Mouse (Mus musculus) embryonic facial prominence, embryonic 14.5 days (tissue): ENCODE data around the gene Rnaset2a. TPM values are rescaled to one million over a fixed set of nuclear protein-coding genes. Genes with fewer than 3 reads are reported as not detected.
"Not testable (repeated sequence)": the region's sequence is repeated elsewhere in the genome, so short reads cannot be mapped to it uniquely, and the experiment has no call there.

ENCODE experiments used
- ATAC-seq: fragments of 200-750 bp; cut with Nextera tagmentation; 2 replicates; pipeline ENCODE4 v1.8.0; 2017; ENCODE audit warnings: low read depth, moderate number of reproducible peaks, moderate TSS enrichment
- DNase-seq: peaks from one replicate; pipeline ENCODE4 v3.0.0-alpha.2; 2015; ENCODE audit warnings: low spot score
- H3K27ac ChIP-seq: fragments of 300-500 bp; sonication (generic); replicated peaks from 2 replicates; pipeline ENCODE4 v1.5.1; 2014; ENCODE audit warnings: low read depth, mild to moderate bottlenecking, low read length, moderate library complexity
- H3K27me3 ChIP-seq: fragments of 300-500 bp; sonication (generic); replicated peaks from 2 replicates; pipeline ENCODE4 v1.6.1; 2014; ENCODE audit warnings: low read length; ENCODE audit not compliant: control insufficient read depth, insufficient read depth
- H3K36me3 ChIP-seq: fragments of 300-500 bp; sonication (generic); 2 replicates; pipeline ENCODE4 v1.6.1; 2014; ENCODE audit warnings: low read length, mixed read lengths; ENCODE audit not compliant: control insufficient read depth, insufficient read depth
- H3K4me1 ChIP-seq: fragments of 300-500 bp; sonication (generic); 2 replicates; pipeline ENCODE4 v1.6.1; 2014; ENCODE audit warnings: antibody characterized with exemption, low read length; ENCODE audit not compliant: control insufficient read depth, insufficient read depth
- H3K4me2 ChIP-seq: fragments of 300-500 bp; sonication (generic); 2 replicates; pipeline ENCODE4 v1.6.1; 2014; ENCODE audit warnings: low read depth, mild to moderate bottlenecking, low read length, moderate library complexity, mixed read lengths
- H3K4me3 ChIP-seq: fragments of 300-500 bp; sonication (generic); 2 replicates; pipeline ENCODE4 v1.5.1; 2014; ENCODE audit warnings: low read depth, mild to moderate bottlenecking, low read length
- H3K9ac ChIP-seq: fragments of 300-500 bp; sonication (generic); 2 replicates; pipeline ENCODE4 v1.6.1; 2014; ENCODE audit warnings: low read depth, mild to moderate bottlenecking, low read length, moderate library complexity, mixed read lengths
- H3K9me3 ChIP-seq: fragments of 300-500 bp; sonication (generic); 2 replicates; pipeline ENCODE4 v1.6.1; 2016; ENCODE audit warnings: low read length; ENCODE audit not compliant: control insufficient read depth
- WGBS: fragments of 180-500 bp; shearing (Covaris S2); extraction: QIAGEN DNeasy Blood & Tissue Kit; methylation state at CpG from one replicate; pipeline ENCODE4 v1.1.7; 2014; 5-methylcytosine and 5-hydroxymethylcytosine counted together
- polyA plus RNA-seq: library from polyadenylated mRNA; unstranded; fragments of >200 nt; fragmentation: Nextera tagmentation; extraction: Ambion mirVana; gene quantifications from 2 replicates; pipeline ENCODE4 v1.2.1, GENCODE M21; 2014

The Rnaset2a gene
- polyA plus RNA-seq, 1 experiment from 2014 or later = 33.9 TPM

GRCm38 (mm10) chr17:8170331-8170730 is 22.4 kb upstream of the Rnaset2a start:
- ATAC-seq (no peak), DNase-seq (no peak)
- Histone ChIP-seq H3K27ac (no peak overlapping the region), H3K4me2 (no peak overlapping the region), H3K27me3 (no peaks in the 10 kb centered on the region), H3K4me3 (no peak overlapping the region), H3K4me1 (no peaks in the 10 kb centered on the region), H3K9ac (no peak overlapping the region), H3K9me3 (no peaks in the 10 kb centered on the region), H3K36me3 (peaks cover 61% of the 10 kb centered on the region)
- WGBS = 94% methylated on average over 7 of the region's 7 CpGs

- not testable (repeated sequence) for H3K9me3 ChIP-seq, H3K27me3 ChIP-seq, DNase-seq, H3K4me1 ChIP-seq, H3K4me3 ChIP-seq, ATAC-seq, H3K9ac ChIP-seq, H3K4me2 ChIP-seq, H3K27ac ChIP-seq
- 91% methylated on average over 6 of the region's 8 CpGs for WGBS
- H3K36me3 ChIP-seq = peaks cover 34% of the 10 kb centered on the region
Observed at GRCm38 (mm10) chr17:8167436-8167835, 19.5 kb upstream of the Rnaset2a start.

GRCm38 (mm10) chr17:8166454-8166853 is 18.6 kb upstream of the Rnaset2a start:
- not testable (repeated sequence) for H3K4me1 ChIP-seq, DNase-seq, ATAC-seq, H3K9ac ChIP-seq, H3K27ac ChIP-seq, H3K9me3 ChIP-seq, H3K27me3 ChIP-seq
- Histone ChIP-seq H3K4me3 (peak overlapping the region; percentile 48), H3K4me2 (peak overlapping the region; percentile 45), H3K36me3 (peaks cover 25% of the 10 kb centered on the region)
- WGBS = 86% methylated on average over 1 of the region's 3 CpGs

GRCm38 (mm10) chr17:8165977-8166376 is 18.1 kb upstream of the Rnaset2a start:
- H3K4me2 ChIP-seq = peak overlapping the region; percentile 45
- not testable (repeated sequence) for ATAC-seq, DNase-seq, H3K27me3 ChIP-seq, H3K27ac ChIP-seq, H3K4me1 ChIP-seq, H3K9me3 ChIP-seq
- peak overlapping the region; percentile 48 for H3K4me3 ChIP-seq
- peaks cover 20% of the 10 kb centered on the region for H3K36me3 ChIP-seq
- peak overlapping the region; percentile 61; the same call in 1 of the 2 replicates for H3K9ac ChIP-seq
- WGBS = under 1% methylated on average over 11 of the region's 11 CpGs

- not testable (repeated sequence) for H3K27me3 ChIP-seq, H3K27ac ChIP-seq, H3K4me1 ChIP-seq, ATAC-seq, H3K9me3 ChIP-seq, DNase-seq
- H3K4me2 ChIP-seq = peak overlapping the region; percentile 45; the same call in 1 of the 2 replicates
- WGBS = under 1% methylated on average over 34 of the region's 42 CpGs
- peaks cover 16% of the 10 kb centered on the region for H3K36me3 ChIP-seq
- H3K9ac ChIP-seq = peak overlapping the region; percentile 61
- H3K4me3 ChIP-seq = peak overlapping the region; percentile 48
Observed at GRCm38 (mm10) chr17:8165608-8165945, 17.7 kb upstream of the Rnaset2a start.

- peak within 1 kb of the TSS; percentile 61 for H3K9ac ChIP-seq
- not testable (repeated sequence) for DNase-seq, H3K27ac ChIP-seq, H3K4me1 ChIP-seq, H3K27me3 ChIP-seq, H3K9me3 ChIP-seq, H3K36me3 ChIP-seq
- H3K4me3 ChIP-seq = peak within 1 kb of the TSS; percentile 48
- WGBS = 2% methylated on average over 12 of the region's 55 CpGs
- ATAC-seq = peak; percentile 97
- H3K4me2 ChIP-seq = peak within 1 kb of the TSS; percentile 45
Observed at GRCm38 (mm10) chr17:8164701-8165607, 17.1 kb upstream of the Rnaset2a start, which contains the start of gene Fgfr1op. TSS of gene Fgfr1op (plus strand) at chr17:8165501.

- H3K9me3 ChIP-seq, H3K4me3 ChIP-seq, DNase-seq, ATAC-seq, H3K27ac ChIP-seq, H3K9ac ChIP-seq, H3K4me1 ChIP-seq, H3K4me2 ChIP-seq, H3K27me3 ChIP-seq, H3K36me3 ChIP-seq: not testable (repeated sequence)
- WGBS = 53% methylated on average over 2 of the region's 3 CpGs
Observed at GRCm38 (mm10) chr17:8160969-8161368, 13.1 kb upstream of the Rnaset2a start.

GRCm38 (mm10) chr17:8158627-8159026 is 10.7 kb upstream of the Rnaset2a start:
- H3K27me3 ChIP-seq, H3K9me3 ChIP-seq, H3K27ac ChIP-seq, H3K4me1 ChIP-seq, H3K4me3 ChIP-seq, ATAC-seq, H3K36me3 ChIP-seq, H3K9ac ChIP-seq, H3K4me2 ChIP-seq, DNase-seq: not testable (repeated sequence)
- no CpG with 5 or more reads among the region's 1 CpGs for WGBS

- not testable (repeated sequence) for H3K27me3 ChIP-seq, H3K27ac ChIP-seq, H3K9ac ChIP-seq, H3K9me3 ChIP-seq, H3K4me2 ChIP-seq, ATAC-seq, H3K4me1 ChIP-seq, DNase-seq, H3K36me3 ChIP-seq, H3K4me3 ChIP-seq
- WGBS = no CpG with 5 or more reads among the region's 8 CpGs
Observed at GRCm38 (mm10) chr17:8155982-8156381, 8.1 kb upstream of the Rnaset2a start.
